Mouse (Mus musculus) hindbrain, postnatal 0 days (tissue): ENCODE results near the gene Nkap. TPM values are rescaled to one million over a fixed set of nuclear protein-coding genes. Genes with fewer than 3 reads are reported as not detected.

ENCODE experiments used
- ATAC-seq: fragments of 200-750 bp; cut with Nextera tagmentation; 2 replicates; pipeline ENCODE4 v1.8.0; 2017; ENCODE audit warnings: mild to moderate bottlenecking, moderate TSS enrichment, moderate library complexity
- DNase-seq: peaks from one replicate; pipeline ENCODE4 v3.0.0-alpha.2; 2015; ENCODE audit warnings: low spot score
- H3K27ac ChIP-seq: fragments of 300-500 bp; sonication (generic); 2 replicates; pipeline ENCODE4 v1.5.1; 2014; ENCODE audit warnings: mild to moderate bottlenecking
- H3K27me3 ChIP-seq: fragments of 300-500 bp; sonication (generic); 2 replicates; pipeline ENCODE4 v1.6.1; 2014; ENCODE audit warnings: low read length, mixed read lengths; ENCODE audit not compliant: insufficient read depth
- H3K36me3 ChIP-seq: fragments of 300-500 bp; sonication (generic); 2 replicates; pipeline ENCODE4 v1.6.1; 2014; ENCODE audit warnings: low read length, mixed read lengths; ENCODE audit not compliant: insufficient read depth
- H3K4me1 ChIP-seq: fragments of 300-500 bp; sonication (generic); 2 replicates; pipeline ENCODE4 v1.6.1; 2014; ENCODE audit warnings: antibody characterized with exemption, low read length, mixed read lengths; ENCODE audit not compliant: insufficient read depth
- H3K4me2 ChIP-seq: fragments of 300-500 bp; sonication (generic); 2 replicates; pipeline ENCODE4 v1.6.1; 2014; ENCODE audit warnings: low read depth, mild to moderate bottlenecking, low read length, moderate library complexity, mixed read lengths
- H3K4me3 ChIP-seq: fragments of 300-500 bp; sonication (generic); 2 replicates; pipeline ENCODE4 v1.5.1; 2014; ENCODE audit warnings: low read length
- H3K9ac ChIP-seq: fragments of 300-500 bp; sonication (generic); replicated peaks from 2 replicates; pipeline ENCODE4 v1.6.1; 2014; ENCODE audit warnings: mild to moderate bottlenecking, low read length, moderate library complexity, mixed read lengths
- H3K9me3 ChIP-seq: fragments of 300-500 bp; sonication (generic); 2 replicates; pipeline ENCODE4 v1.6.1; 2016; ENCODE audit warnings: low read length, mixed read lengths
- CTCF ChIP-seq: IDR thresholded peaks from 2 replicates; pipeline ENCODE4 v1.5.1; 2016; ENCODE audit warnings: antibody characterized with exemption, control low read depth, low read depth
- WGBS: fragments of 180-500 bp; shearing (Covaris S2); extraction: QIAGEN DNeasy Blood & Tissue Kit; methylation state at CpG from one replicate; pipeline ENCODE4 v1.1.7; 2014; 5-methylcytosine and 5-hydroxymethylcytosine counted together
- polyA plus RNA-seq: library from polyadenylated mRNA; unstranded; fragments of >200 nt; fragmentation: Nextera tagmentation; extraction: Ambion mirVana; gene quantifications from 2 replicates; pipeline ENCODE4 v1.2.1, GENCODE M21; 2015
- total RNA-seq: library from RNA; depleted of rRNA; stranded (reverse); fragments of >200 nt; gene quantifications from 2 replicates; pipeline ENCODE4 v1.2.3, GENCODE M21; 2014; rRNA removed

Nkap gene
- total and polyA plus RNA-seq, 2 experiments from 2014 or later = 19.1 to 21.1 TPM

DNA sequence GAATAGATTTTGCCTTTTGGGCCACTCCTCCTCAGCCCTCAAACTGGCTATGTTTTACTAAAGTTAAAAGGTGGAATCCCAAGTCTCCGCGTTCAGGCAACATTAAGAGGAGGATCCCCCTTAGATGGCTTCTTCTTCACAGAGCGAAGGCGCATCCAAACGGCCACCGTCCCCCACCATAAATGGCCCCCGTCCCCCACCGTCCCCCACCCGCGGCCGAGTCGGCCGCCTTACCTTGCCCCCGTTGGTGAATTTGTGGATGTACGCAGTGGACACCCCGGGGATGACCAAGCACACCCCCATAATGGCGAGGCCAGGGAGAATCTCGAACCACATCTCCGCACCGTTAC, 64.1 kb downstream of the Nkap start:
- no peaks in the 10 kb centered on the region for H3K9me3 ChIP-seq
- H3K4me1 ChIP-seq = no peaks in the 10 kb centered on the region
- H3K9ac ChIP-seq = peak overlapping the region; percentile 37
- 39% methylated on average over 20 of the region's 20 CpGs for WGBS
- peak overlapping the region; percentile 75; the same call in 1 of the 2 replicates for H3K27ac ChIP-seq
- ATAC-seq (peak; percentile 79), DNase-seq (no peak)
- H3K27me3 ChIP-seq = no peaks in the 10 kb centered on the region
- no peak for TF ChIP-seq CTCF
- H3K4me3 ChIP-seq = peak overlapping the region; percentile 39
- peak overlapping the region; percentile 59 for H3K4me2 ChIP-seq
- no peaks in the 10 kb centered on the region for H3K36me3 ChIP-seq

GRCm38 (mm10) chrX:37191105-37191743, 64.6 kb downstream of the Nkap start, which contains the start of the genes Ndufa1 and Rnf113a1:
Gene Ndufa1, minus strand, starts transcription at chrX:37191163.
Gene Rnf113a1, plus strand, starts transcription at chrX:37191245.
- Histone ChIP-seq H3K4me1 (no peaks in the 10 kb centered on the region), H3K27me3 (no peaks in the 10 kb centered on the region), H3K27ac (peak within 1 kb of the TSS; percentile 75), H3K9ac (peak within 1 kb of the TSS; percentile 37), H3K4me3 (peak within 1 kb of the TSS; percentile 39), H3K4me2 (peak within 1 kb of the TSS; percentile 59), H3K9me3 (no peaks in the 10 kb centered on the region), H3K36me3 (no peaks in the 10 kb centered on the region)
- WGBS = 27% methylated on average over 63 of the region's 63 CpGs
- ATAC-seq (peak; percentile 94), DNase-seq (peak; percentile 86)
- TF ChIP-seq CTCF = no peak

- Histone ChIP-seq H3K36me3 (no peaks in the 10 kb centered on the region), H3K9ac (peak overlapping the region; percentile 37), H3K4me3 (peak overlapping the region; percentile 39), H3K4me1 (no peaks in the 10 kb centered on the region), H3K9me3 (no peaks in the 10 kb centered on the region), H3K27ac (peak overlapping the region; percentile 75), H3K4me2 (peak overlapping the region; percentile 59), H3K27me3 (no peaks in the 10 kb centered on the region)
- no peak for TF ChIP-seq CTCF
- ATAC-seq (peak; percentile 41), DNase-seq (peak; percentile 23)
- WGBS = 35% methylated on average over 28 of the region's 28 CpGs
These were observed 65.3 kb downstream of the Nkap start for GRCm38 (mm10) chrX:37191744-37192379.

DNA sequence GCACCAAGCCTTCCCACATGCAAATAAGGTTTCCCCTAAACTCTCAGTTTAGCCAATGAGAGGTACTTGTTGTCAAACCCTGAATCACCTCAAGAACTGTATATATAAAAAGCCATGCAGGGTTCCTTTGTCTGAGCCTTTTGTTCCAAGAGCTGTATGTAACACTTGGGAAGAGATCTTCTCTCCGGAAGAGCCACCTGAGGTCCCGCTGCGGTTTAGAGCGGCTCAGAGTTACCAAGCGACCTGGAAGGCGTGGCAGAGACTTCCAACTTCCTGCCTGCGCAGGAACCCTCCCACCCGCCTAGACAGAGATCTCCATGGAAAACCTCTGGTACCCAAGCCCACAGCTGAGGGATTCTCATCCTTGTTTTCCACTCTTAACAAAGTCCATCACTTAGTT, 72.1 kb downstream of the Nkap start:
- WGBS = 54% methylated on average over 8 of the region's 8 CpGs
- no peaks in the 10 kb centered on the region for H3K9me3 ChIP-seq
- no peak for TF ChIP-seq CTCF
- ATAC-seq = no peak
- no peak overlapping the region for H3K4me3 ChIP-seq
- no peaks in the 10 kb centered on the region for H3K4me1 ChIP-seq
- H3K27ac ChIP-seq = no peak overlapping the region
- no peaks in the 10 kb centered on the region for H3K27me3 ChIP-seq
- DNase-seq = no peak
- no peak overlapping the region for H3K9ac ChIP-seq
- H3K36me3 ChIP-seq = no peaks in the 10 kb centered on the region
- H3K4me2 ChIP-seq = no peak overlapping the region

Other genes starting within 250 kb of the Nkap start
- 12.8 and 15.0 TPM in 2 replicates for gene Nkrf, start 223.9 kb upstream of the Nkap start, total RNA-seq
- gene Nkrf, start 223.9 kb upstream of the Nkap start, polyA plus RNA-seq = 15.3 and 15.4 TPM in 2 replicates
- 81.3 and 106 TPM in 2 replicates for gene Sept6, start 135.0 kb upstream of the Nkap start, total RNA-seq
- 55.0 and 59.6 TPM in 2 replicates for gene Sept6, start 135.0 kb upstream of the Nkap start, polyA plus RNA-seq
- not detected in 2 replicates for gene Sowahd, start 78.0 kb upstream of the Nkap start, total RNA-seq
- 0.09 TPM in 1 of 2 replicates, not detected in the other for gene Sowahd, start 78.0 kb upstream of the Nkap start, polyA plus RNA-seq
- gene Rpl39, start 41.4 kb upstream of the Nkap start, total RNA-seq = 99.1 and 125 TPM in 2 replicates
- gene Rpl39, start 41.4 kb upstream of the Nkap start, polyA plus RNA-seq = 351 and 371 TPM in 2 replicates
- gene Upf3b, start 16.5 kb upstream of the Nkap start, total RNA-seq = 6.8 and 7.9 TPM in 2 replicates
- gene Upf3b, start 16.5 kb upstream of the Nkap start, polyA plus RNA-seq = 22.8 and 25.9 TPM in 2 replicates
- gene Akap14, start 42.0 kb downstream of the Nkap start, total RNA-seq = not detected in 2 replicates
- 0.23 and 0.44 TPM in 2 replicates for gene Akap14, start 42.0 kb downstream of the Nkap start, polyA plus RNA-seq
- 126 and 135 TPM in 2 replicates for gene Ndufa1, start 64.4 kb downstream of the Nkap start, total RNA-seq
- gene Ndufa1, start 64.4 kb downstream of the Nkap start, polyA plus RNA-seq = 905 and 915 TPM in 2 replicates
- 7.3 and 7.6 TPM in 2 replicates for gene Rnf113a1, start 64.5 kb downstream of the Nkap start, total RNA-seq
- gene Rnf113a1, start 64.5 kb downstream of the Nkap start, polyA plus RNA-seq = 27.3 and 27.9 TPM in 2 replicates
- gene Gm9, start 84.2 kb downstream of the Nkap start, total RNA-seq = not detected in 2 replicates
- not detected in 2 replicates for gene Gm9, start 84.2 kb downstream of the Nkap start, polyA plus RNA-seq
- not detected in 2 replicates for gene Rhox1, start 95.5 kb downstream of the Nkap start, total RNA-seq
- not detected in 2 replicates for gene Rhox1, start 95.5 kb downstream of the Nkap start, polyA plus RNA-seq
- not detected in 2 replicates for gene Rhox2a, start 118.2 kb downstream of the Nkap start, total RNA-seq
- not detected in 2 replicates for gene Rhox2a, start 118.2 kb downstream of the Nkap start, polyA plus RNA-seq
- gene Rhox3a, start 123.1 kb downstream of the Nkap start, total RNA-seq = not detected in 2 replicates
- not detected in 2 replicates for gene Rhox3a, start 123.1 kb downstream of the Nkap start, polyA plus RNA-seq
- gene Rhox4a, start 138.5 kb downstream of the Nkap start, total RNA-seq = not detected in 2 replicates
- not detected in 2 replicates for gene Rhox4a, start 138.5 kb downstream of the Nkap start, polyA plus RNA-seq